Mouse (Mus musculus) intestine, embryonic 16.5 days (tissue): Measurements from ENCODE around the gene Rab27a. TPM values are rescaled to one million over a fixed set of nuclear protein-coding genes. Genes with fewer than 3 reads are reported as not detected.
A peak's percentile ranks its signal among the peaks of the same experiment; 100 is the strongest.

Experiments
- ATAC-seq: fragments of 200-750 bp; cut with Nextera tagmentation; 2 replicates; pipeline ENCODE4 v1.8.0; 2017; ENCODE audit warnings: moderate TSS enrichment, moderate library complexity
- H3K27ac ChIP-seq: fragments of 300-500 bp; sonication (generic); 2 replicates; pipeline ENCODE4 v1.5.1; 2014; ENCODE audit warnings: mild to moderate bottlenecking, low read length
- H3K27me3 ChIP-seq: fragments of 300-500 bp; sonication (generic); replicated peaks from 2 replicates; pipeline ENCODE4 v1.6.1; 2014; ENCODE audit warnings: low read length, control low read depth, mixed read lengths; ENCODE audit not compliant: control insufficient read depth, insufficient read depth
- H3K36me3 ChIP-seq: fragments of 300-500 bp; sonication (generic); 2 replicates; pipeline ENCODE4 v1.6.1; 2014; ENCODE audit warnings: low read length, control low read depth; ENCODE audit not compliant: control insufficient read depth, insufficient read depth
- H3K4me1 ChIP-seq: fragments of 300-500 bp; sonication (generic); 2 replicates; pipeline ENCODE4 v1.6.1; 2014; ENCODE audit warnings: low read length, control low read depth, mixed read lengths; ENCODE audit not compliant: control insufficient read depth, insufficient read depth
- H3K4me2 ChIP-seq: fragments of 300-500 bp; sonication (generic); 2 replicates; pipeline ENCODE4 v1.6.1; 2014; ENCODE audit warnings: low read depth, low read length, control low read depth
- H3K4me3 ChIP-seq: fragments of 300-500 bp; sonication (generic); 2 replicates; pipeline ENCODE4 v1.5.1; 2014; ENCODE audit warnings: mild to moderate bottlenecking, low read length
- H3K9ac ChIP-seq: fragments of 300-500 bp; sonication (generic); 2 replicates; pipeline ENCODE4 v1.6.1; 2014; ENCODE audit warnings: low read depth, low read length
- H3K9me3 ChIP-seq: fragments of 300-500 bp; sonication (generic); 2 replicates; pipeline ENCODE4 v1.6.1; 2016; ENCODE audit warnings: low read length, control low read depth; ENCODE audit not compliant: control insufficient read depth
- WGBS: fragments of 180-500 bp; shearing (Covaris S2); extraction: QIAGEN DNeasy Blood & Tissue Kit; methylation state at CpG from one replicate; pipeline ENCODE4 v1.1.7; 2014; 5-methylcytosine and 5-hydroxymethylcytosine counted together
- polyA plus RNA-seq: library from polyadenylated mRNA; unstranded; fragments of >200 nt; fragmentation: Nextera tagmentation; extraction: Ambion mirVana; gene quantifications from 2 replicates; pipeline ENCODE4 v1.2.1, GENCODE M21; 2015

Gene Rab27a
- 9.0 TPM in 2 replicates for polyA plus RNA-seq

DNA sequence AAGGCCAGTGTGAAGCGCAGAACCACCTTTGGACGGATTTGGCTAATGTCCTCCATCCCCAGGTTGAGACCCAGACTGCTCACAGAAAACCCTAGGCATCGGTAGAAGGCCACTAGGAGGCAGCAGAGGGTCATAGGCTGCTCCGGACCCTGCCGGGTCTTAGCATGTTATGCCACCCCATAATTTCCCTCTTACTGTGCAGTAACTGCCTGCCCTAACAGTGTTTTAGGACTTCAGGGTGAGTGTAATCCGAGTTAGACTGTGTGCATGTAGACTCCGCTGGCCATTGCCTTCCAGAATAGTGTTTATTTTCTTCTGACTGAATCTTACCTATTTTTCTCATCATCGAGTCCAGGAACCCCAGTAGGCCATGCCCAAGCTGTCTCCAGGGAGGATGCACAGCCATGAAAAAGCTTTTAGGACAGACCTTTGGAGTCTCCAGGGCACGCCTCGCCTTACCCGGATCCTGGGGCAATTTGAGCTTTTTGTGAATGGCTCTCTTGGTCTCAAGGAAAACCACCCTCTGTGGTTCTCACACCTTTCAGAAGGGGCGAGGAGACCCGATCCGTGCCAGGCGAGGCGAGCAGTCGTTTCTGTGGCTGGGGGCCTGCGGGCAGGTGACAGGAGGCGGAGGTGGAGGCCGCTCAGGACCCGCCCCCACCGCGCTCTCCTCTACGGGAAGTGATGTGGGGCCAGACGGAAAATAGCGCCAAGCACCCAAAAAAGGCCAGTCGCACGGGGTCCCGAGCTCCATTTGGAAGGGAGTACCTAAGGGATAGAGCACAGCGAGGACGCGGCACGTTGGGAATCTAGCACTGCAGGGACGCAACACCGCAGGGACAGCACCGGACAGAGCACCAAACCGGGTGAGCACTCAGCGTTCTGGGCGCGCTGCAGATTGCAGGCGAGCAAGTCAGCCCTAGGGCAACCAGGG lies at the start of gene Rab27a:
TSS of gene Rab27a (plus strand) at position 709 of the 934 bp plus-strand sequence.
- Histone ChIP-seq H3K27me3 (no peaks in the 10 kb centered on the region), H3K27ac (peak within 1 kb of the TSS; percentile 55; the same call in 1 of the 2 replicates), H3K36me3 (no peaks in the 10 kb centered on the region), H3K4me3 (peak within 1 kb of the TSS; percentile 61), H3K4me2 (peak within 1 kb of the TSS; percentile 89), H3K9ac (peak within 1 kb of the TSS; percentile 75), H3K9me3 (no peaks in the 10 kb centered on the region), H3K4me1 (peaks cover 13% of the 10 kb centered on the region; the same call in 1 of the 2 replicates)
- peak; percentile 74 for ATAC-seq
- WGBS: 1% methylated on average over 41 of the region's 41 CpGs

DNA sequence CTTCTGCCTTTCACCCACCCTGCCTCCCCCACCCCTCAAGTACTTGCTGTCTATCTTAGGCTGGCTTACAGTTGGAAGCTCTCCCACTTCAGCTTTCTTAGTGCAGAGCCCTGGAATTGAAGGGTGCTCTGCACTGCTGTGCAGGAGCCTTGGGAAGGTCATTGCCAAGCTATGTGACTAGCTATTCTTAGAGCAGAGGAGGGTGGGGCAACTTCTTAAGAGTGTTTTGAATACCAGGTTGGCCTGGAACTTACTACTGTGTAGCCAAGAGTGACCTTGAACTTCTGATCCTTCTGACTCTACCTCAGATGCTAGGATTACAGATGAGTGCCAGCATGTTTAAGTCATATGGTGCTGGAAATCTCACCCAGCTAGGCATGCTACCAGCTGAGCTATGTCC lies 48.5 kb upstream of the Rab27a start:
- no peak overlapping the region for H3K4me2 ChIP-seq
- no peak for ATAC-seq
- H3K4me3 ChIP-seq: no peak overlapping the region
- H3K9ac ChIP-seq: no peak overlapping the region
- no peaks in the 10 kb centered on the region for H3K9me3 ChIP-seq
- H3K27me3 ChIP-seq: no peaks in the 10 kb centered on the region
- no peak overlapping the region for H3K27ac ChIP-seq
- H3K36me3 ChIP-seq: no peaks in the 10 kb centered on the region
- no peaks in the 10 kb centered on the region for H3K4me1 ChIP-seq

DNA sequence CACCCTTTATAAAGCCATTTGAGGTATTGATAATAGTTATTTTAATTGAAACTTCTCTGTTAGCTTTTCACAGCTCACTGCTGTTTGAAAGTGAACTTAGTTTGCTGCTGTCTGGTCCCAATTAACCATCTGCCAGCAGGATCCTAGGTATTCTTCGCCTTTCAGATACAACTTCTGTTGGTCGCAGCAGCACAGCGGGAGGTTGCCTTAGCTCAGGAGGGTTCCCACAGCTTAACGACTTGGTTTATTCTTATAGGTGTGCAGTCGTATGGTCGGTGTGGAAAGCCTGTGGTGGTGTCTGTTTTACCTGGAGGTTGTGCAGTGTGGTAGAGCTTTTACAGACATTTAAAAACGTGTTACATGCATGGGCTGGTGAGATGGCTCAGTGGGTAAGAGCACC lies 47.8 kb upstream of the Rab27a start:
- H3K9me3 ChIP-seq: no peaks in the 10 kb centered on the region
- H3K4me2 ChIP-seq: no peak overlapping the region
- H3K36me3 ChIP-seq: no peaks in the 10 kb centered on the region
- no peak for ATAC-seq
- no peaks in the 10 kb centered on the region for H3K27me3 ChIP-seq
- H3K9ac ChIP-seq: no peak overlapping the region
- H3K4me3 ChIP-seq: no peak overlapping the region
- no peak overlapping the region for H3K27ac ChIP-seq
- no peaks in the 10 kb centered on the region for H3K4me1 ChIP-seq
- 73% methylated on average over 7 of the region's 7 CpGs for WGBS

DNA sequence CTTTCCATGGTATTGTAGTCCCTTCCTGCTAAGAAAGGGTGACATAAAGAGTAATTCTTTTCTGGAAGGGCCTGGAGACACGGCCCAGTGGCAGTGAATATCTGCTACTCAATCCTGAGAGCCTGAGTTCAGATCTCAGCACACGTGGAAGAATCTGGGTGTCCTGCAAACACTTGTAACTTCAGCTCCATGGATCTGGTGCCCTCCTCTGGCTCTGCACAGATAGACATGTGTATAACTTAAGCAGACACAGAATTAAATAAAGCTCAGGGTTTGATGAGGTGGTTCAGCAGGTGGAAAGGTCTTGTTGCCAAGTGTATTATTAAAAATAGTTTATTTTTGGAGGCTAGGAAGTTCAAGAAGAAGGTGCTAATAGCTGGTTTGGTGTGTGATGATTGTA lies 44.2 kb upstream of the Rab27a start:
- Histone ChIP-seq H3K9me3 (no peaks in the 10 kb centered on the region), H3K36me3 (no peaks in the 10 kb centered on the region), H3K4me2 (no peak overlapping the region), H3K27ac (no peak overlapping the region), H3K4me3 (no peak overlapping the region), H3K9ac (no peak overlapping the region), H3K4me1 (no peaks in the 10 kb centered on the region), H3K27me3 (no peaks in the 10 kb centered on the region)
- 66% methylated on average over 2 of the region's 2 CpGs for WGBS
- ATAC-seq: no peak

DNA sequence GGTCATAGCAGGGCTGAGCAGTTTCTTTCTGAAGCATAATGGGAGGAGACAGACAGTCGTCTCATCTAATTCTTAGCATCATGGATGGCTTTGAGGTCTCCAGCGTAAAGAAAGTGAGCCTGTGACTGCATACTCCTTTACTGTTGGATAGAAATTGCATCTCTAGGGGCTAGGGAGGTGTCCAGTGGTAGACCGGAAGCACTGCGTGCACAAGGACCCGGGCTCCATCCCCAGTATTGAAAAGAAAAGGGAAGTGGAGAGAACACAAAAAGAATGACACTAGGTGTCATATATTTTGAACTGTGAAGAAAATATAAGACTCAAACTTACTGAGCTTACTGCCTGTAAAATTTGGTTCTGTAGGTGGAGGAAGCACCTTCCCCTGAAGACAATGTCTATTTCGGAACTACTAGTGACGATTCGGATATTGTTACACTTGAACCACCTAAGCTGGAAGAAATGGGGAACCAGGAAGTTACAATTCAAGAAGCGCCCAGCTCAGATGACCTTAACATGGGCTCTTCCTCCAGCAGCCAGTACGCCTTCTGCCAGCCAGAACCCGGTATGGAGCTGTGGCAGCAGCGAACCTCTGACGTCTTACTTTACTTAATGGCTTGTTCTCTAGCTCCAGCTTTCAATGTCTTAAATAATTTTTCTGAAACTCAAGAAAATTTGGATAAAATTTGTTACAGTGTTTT lies 43.2 kb upstream of the Rab27a start:
- no peak overlapping the region for H3K4me2 ChIP-seq
- no peak for ATAC-seq
- no peak overlapping the region for H3K9ac ChIP-seq
- 86% methylated on average over 13 of the region's 13 CpGs for WGBS
- no peak overlapping the region for H3K4me3 ChIP-seq
- H3K36me3 ChIP-seq: no peaks in the 10 kb centered on the region
- no peak overlapping the region for H3K27ac ChIP-seq
- H3K27me3 ChIP-seq: no peaks in the 10 kb centered on the region
- no peaks in the 10 kb centered on the region for H3K4me1 ChIP-seq
- no peaks in the 10 kb centered on the region for H3K9me3 ChIP-seq

DNA sequence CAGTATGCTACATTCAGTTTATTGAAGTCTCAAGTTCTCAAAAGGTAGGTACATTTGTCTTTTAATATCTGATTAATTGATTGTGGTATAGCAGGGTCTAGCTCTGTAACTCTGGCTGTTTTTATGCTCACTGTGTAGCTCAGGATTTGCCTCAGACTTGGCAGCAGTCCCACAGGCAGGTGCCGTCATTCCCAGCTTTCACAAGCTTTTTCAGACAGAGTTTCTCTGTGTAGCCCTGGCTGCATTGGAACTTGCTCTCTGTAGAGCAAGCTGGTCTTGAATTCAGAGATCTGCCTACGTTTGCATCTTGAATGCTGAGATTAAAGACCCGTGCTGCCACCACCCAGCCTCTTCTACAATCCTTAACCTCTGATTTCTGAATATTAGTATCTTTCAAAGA lies 42.5 kb upstream of the Rab27a start:
- 0 out of 2 replicates have a peak, but pooled peaks have one; percentile 46 for ATAC-seq
- Histone ChIP-seq H3K9ac (no peak overlapping the region), H3K9me3 (no peaks in the 10 kb centered on the region), H3K36me3 (no peaks in the 10 kb centered on the region), H3K4me1 (no peaks in the 10 kb centered on the region), H3K27ac (no peak overlapping the region), H3K4me2 (no peak overlapping the region), H3K4me3 (no peak overlapping the region), H3K27me3 (no peaks in the 10 kb centered on the region)
- 53% methylated on average over 3 of the region's 3 CpGs for WGBS

DNA sequence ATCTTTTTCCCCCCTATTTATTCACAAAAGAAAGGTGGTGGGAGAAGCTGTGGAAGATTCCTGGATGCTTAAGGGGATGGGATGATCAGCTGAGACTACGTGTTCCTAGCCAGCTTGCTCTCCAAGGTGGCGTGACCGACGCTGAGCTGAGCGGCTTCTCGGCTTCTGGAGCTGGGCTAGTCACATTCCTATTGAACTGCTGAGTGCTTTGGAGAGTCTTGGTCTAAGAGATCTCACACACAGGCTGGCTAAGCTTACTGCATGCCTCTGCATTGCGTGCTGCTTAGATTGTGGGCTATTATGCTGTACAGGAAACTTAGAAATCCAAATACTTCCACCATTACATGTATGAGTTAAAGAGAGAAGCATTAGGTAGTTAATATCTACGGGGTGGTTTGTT lies 40.6 kb upstream of the Rab27a start:
- no peak overlapping the region for H3K9ac ChIP-seq
- no peak for ATAC-seq
- no peak overlapping the region for H3K4me2 ChIP-seq
- no peaks in the 10 kb centered on the region for H3K36me3 ChIP-seq
- H3K4me3 ChIP-seq: no peak overlapping the region
- H3K27me3 ChIP-seq: no peaks in the 10 kb centered on the region
- no peaks in the 10 kb centered on the region for H3K4me1 ChIP-seq
- 87% methylated on average over 8 of the region's 8 CpGs for WGBS
- no peak overlapping the region for H3K27ac ChIP-seq
- H3K9me3 ChIP-seq: no peaks in the 10 kb centered on the region

DNA sequence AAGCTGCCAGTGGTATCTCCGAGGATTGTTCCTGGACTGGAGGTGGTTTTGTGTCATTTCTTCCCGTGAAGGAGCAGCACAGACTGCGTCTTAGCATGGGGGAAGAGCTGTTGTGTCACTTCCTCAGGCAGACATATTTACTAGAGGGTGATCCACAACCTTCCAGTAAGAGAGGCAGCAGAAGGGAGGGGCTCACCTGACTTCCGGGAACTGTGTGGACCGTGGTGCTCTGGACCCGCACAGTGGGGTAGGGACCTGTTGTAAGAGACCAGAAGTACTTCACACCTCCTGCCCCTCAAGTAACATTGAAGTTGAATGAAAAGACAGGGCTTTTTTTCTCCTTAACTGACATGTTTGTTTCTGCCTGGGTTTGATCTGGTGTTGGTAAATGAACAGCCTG lies 39.5 kb upstream of the Rab27a start:
- 88% methylated on average over 6 of the region's 6 CpGs for WGBS

DNA sequence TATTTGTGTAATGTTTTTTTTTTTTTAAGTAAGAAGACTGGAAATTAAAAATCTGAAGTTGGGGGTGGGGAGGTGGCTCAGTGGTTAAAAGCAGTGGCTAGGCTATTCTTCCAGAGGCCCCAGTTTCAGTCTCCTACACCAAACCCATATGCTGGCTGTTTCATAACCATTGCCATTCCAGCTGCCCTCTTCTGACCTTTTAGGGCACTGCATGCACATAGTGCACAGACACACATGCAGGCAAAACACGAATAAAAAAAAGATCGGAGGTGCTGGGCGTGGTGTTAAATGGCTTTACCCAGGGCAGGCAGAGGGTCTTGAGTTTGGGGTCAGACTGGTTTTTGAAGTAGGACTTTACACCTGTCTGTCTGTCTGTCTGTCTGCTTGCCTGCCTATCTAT lies 38.5 kb upstream of the Rab27a start:
- H3K27ac ChIP-seq: no peak overlapping the region
- no peak overlapping the region for H3K4me2 ChIP-seq
- no peaks in the 10 kb centered on the region for H3K4me1 ChIP-seq
- H3K36me3 ChIP-seq: no peaks in the 10 kb centered on the region
- H3K9ac ChIP-seq: no peak overlapping the region
- no peak for ATAC-seq
- no peak overlapping the region for H3K4me3 ChIP-seq
- H3K27me3 ChIP-seq: no peaks in the 10 kb centered on the region
- no peaks in the 10 kb centered on the region for H3K9me3 ChIP-seq
- WGBS: 97% methylated on average over 3 of the region's 3 CpGs

More for the DNA sequence above, 39.5 kb upstream of the Rab27a start:
- H3K4me3 ChIP-seq: no peak overlapping the region
- no peaks in the 10 kb centered on the region for H3K4me1 ChIP-seq
- H3K27me3 ChIP-seq: no peaks in the 10 kb centered on the region
- no peak overlapping the region for H3K4me2 ChIP-seq
- H3K36me3 ChIP-seq: no peaks in the 10 kb centered on the region
- no peak overlapping the region for H3K27ac ChIP-seq
- ATAC-seq: no peak
- H3K9ac ChIP-seq: no peak overlapping the region
- no peaks in the 10 kb centered on the region for H3K9me3 ChIP-seq
